Mouse (Mus musculus): ENCODE results near the gene Ndufs1.

Ndufs1 gene

GRCm38 (mm10) chr1:63176604-63177421 is at the start of gene Ndufs1, which contains the start of gene Eef1b2:
Ndufs1 (minus strand) TSS chr1:63176833.
Eef1b2 (plus strand) TSS chr1:63176825.
- peak; percentile 86 for DNase-seq (ENCODE audit: extremely low read depth, low read depth, low spot score)

DNA sequence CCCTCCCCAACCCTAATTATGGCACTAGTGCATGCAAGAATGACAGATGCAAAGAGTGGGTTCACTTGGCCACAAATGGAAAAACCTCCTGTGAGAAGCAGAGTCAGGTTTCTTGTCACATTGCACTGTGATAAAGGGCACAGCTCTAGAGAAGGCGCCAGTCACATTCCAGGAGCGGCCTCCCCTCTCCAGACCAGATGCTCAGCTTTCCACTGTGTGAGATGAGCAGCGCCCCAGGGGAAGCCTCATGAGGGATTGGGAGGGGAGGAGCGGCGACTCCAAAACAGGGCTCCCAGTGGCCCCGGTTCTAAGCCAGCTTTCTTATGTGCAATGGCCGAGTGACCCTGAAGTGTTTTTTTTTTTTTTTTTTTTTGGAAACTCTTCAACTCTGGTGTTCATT is 49.3 kb upstream of the Ndufs1 start:
- no peak for DNase-seq (ENCODE audit: extremely low read depth, low read depth, low spot score)

GRCm38 (mm10) chr1:63225009-63225408 is 48.4 kb upstream of the Ndufs1 start:
- no peak for DNase-seq (ENCODE audit: extremely low read depth, low read depth, low spot score)

GRCm38 (mm10) chr1:63219277-63219676 is 42.6 kb upstream of the Ndufs1 start:
- DNase-seq (ENCODE audit: extremely low read depth, low read depth, low spot score), result no peak

DNA sequence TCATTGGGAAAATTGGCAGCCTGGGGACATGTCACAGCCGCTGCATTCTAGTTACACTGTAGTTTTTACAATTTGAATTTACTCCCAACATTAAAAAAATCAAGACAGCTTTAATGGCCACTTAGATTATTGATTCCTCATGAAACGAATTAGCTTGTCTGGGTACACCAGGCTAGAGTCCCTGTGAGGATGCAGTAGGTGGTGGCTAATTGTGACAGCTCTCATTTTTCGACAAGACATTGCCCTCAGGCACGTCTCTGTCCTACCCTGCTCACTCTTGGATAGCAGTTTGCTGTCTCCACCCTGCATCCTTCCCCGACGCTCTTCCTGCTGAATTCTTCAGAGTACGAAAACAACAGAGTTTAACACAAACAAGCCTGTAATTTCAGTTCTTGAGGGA is 38.0 kb upstream of the Ndufs1 start:
- DNase-seq (ENCODE audit: extremely low read depth, low read depth, low spot score), result no peak

- no peak for DNase-seq (ENCODE audit: extremely low read depth, low read depth, low spot score)
Observed at GRCm38 (mm10) chr1:63214271-63214558, 37.6 kb upstream of the Ndufs1 start, which contains the start of gene Gpr1. Gpr1 (minus strand) TSS chr1:63214543.

GRCm38 (mm10) chr1:63213478-63214270 is 37.0 kb upstream of the Ndufs1 start:
- no peak for DNase-seq (ENCODE audit: extremely low read depth, low read depth, low spot score)

DNA sequence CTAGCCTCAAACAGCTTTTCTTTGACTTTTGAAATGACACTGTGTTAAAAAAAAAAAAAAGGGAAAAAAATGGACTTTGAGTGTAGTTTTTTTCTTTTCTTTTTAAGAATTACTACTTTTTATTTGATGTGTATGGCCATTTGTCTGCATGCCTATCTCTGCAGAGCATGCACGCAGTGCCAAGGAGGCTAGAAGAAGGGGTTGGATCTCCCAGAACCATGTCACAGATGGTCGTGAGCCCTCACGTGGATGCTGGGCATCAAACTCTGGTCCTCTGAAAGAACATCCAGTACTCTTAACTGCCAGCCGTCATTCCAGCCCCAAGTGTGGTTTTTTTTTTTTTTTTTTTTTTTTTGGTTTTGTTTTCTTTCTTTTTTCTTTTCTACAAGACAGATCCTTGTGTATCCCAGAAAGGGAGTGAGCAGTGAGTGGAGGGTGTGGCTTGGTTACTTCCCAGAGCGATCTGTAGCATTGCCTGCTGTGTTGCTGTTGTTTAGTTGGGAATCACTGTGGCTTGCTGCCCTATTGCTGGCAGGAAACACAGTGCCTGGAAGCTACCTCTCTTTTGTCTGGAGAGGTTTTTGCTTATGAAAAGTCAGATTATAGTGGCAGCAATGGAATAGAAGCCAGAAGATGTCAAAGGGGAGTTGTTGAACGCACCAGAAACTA is 33.4 kb upstream of the Ndufs1 start:
- no peak for DNase-seq (ENCODE audit: extremely low read depth, low read depth, low spot score)

DNA sequence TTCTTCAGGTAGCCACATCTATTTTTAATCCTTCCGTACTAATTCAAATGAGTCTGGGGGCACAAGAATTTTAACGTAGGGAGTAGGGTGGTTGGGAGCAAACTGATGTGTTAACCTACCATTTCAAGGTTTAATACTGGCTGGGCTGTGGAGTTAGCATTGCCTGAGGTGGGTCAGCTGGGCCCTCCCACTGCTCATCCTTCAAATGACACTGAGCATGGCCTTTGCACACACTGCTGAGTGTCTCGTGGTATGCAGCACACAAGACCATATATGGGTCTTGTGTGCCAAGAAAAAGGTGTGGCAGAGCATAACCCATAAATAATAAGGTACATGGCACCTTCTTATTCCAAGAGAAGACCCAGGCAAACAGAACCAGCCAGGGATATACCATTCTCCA is 31.0 kb upstream of the Ndufs1 start:
- DNase-seq (ENCODE audit: extremely low read depth, low read depth, low spot score), result no peak

- DNase-seq (ENCODE audit: extremely low read depth, low read depth, low spot score), result no peak
Observed at GRCm38 (mm10) chr1:63204660-63205394, 28.2 kb upstream of the Ndufs1 start.

DNA sequence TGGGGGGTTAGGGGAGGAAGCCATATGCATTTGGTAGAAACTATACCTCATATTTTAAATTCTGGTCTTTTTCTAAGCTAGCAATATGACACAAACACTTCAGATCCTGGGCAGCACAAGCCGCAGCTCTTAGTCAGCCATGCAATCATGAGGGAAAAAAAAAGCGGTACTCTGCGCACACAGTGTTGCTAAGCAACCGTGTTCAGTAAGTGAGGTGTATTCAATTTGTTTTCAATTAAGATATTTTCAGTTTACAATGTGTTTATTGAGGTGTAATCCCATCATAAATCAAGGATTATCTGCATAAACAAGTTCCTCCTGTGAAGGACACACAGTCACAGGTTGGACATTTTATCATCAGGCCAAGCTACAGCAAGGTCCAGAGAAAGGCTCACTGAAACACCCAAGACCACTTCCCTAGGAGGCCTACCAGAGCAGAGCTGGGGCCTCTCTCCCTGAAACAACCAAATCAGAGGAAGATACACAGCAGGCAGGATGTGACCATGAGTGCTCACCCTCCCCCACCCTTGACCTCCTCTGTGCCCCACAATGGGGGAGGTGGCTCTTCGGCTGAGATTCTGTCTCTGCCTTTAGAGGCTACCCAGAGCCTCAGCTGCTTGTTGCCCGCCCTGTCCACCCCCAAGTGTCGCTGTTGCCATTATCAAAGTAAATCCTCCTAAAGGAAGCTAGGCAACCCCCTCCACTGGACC is 27.5 kb upstream of the Ndufs1 start:
- DNase-seq (ENCODE audit: extremely low read depth, low read depth, low spot score), result no peak

DNA sequence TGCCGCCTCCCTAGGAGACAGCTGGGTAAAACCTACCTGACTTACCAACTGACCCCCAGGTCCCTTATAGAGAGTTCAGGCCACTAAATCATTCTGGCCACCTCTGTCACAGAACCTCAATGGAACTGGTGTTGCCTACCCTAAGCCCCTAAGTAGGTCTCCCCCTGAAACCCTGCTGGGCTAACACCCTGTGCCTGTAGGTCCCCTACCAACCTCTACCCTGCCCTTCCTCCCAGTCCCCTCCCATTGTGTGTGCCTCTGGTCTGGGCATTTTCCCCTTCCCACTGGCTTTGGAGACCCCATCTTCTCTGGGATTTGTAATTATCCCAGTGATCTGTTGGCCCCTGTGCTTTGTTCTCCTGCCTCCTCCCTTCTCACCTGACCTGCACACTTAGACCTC is 26.8 kb upstream of the Ndufs1 start:
- no peak for DNase-seq (ENCODE audit: extremely low read depth, low read depth, low spot score)

DNA sequence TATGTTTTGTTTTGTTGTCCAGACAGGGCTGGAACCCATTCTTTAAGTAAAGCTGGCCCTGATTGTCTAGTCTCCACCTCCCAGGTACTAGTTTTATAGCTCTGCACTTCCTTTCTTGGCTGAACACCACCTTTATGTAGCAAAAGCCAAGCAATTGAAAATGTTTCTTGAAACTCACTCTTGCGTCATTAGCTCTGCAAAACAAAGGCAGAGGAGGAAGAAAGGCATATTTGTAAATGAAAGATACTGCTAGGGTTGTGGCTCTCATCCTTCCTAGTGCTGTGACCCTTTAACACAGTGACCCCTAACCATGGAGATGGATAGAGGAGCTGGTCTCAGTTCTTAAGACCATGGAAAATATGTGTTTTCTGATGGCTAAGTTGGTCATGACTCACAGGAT is 25.0 kb upstream of the Ndufs1 start:
- no peak for DNase-seq (ENCODE audit: extremely low read depth, low read depth, low spot score)

DNA sequence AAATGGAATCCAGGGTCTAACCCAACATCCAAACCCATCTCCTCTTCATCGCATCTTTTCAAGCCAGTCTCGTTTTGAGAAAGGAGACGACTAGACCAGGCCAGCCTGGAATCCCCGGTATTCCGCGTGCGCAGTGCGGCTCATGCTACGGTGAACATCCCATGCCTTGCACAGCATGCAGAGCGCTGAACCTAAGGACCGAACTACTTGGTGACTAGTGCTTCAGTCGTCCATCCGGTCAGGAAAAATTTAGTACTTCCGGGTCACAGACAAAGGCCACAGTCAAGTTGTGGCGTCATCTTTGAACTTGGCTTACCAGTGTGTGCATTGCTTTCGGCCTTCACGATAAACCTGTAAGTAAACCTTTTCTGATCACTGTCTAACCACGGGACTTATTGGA is 23.7 kb upstream of the Ndufs1 start:
- DNase-seq (ENCODE audit: extremely low read depth, low read depth, low spot score), result no peak

GRCm38 (mm10) chr1:63199387-63199786 is 22.8 kb upstream of the Ndufs1 start:
- DNase-seq (ENCODE audit: extremely low read depth, low read depth, low spot score), result no peak

GRCm38 (mm10) chr1:63195848-63196512 is 19.3 kb upstream of the Ndufs1 start:
- DNase-seq (ENCODE audit: extremely low read depth, low read depth, low spot score), result no peak

GRCm38 (mm10) chr1:63192306-63193065 is 15.9 kb upstream of the Ndufs1 start:
- DNase-seq (ENCODE audit: extremely low read depth, low read depth, low spot score), result no peak

- no peak for DNase-seq (ENCODE audit: extremely low read depth, low read depth, low spot score)
Observed at GRCm38 (mm10) chr1:63190851-63191250, 14.2 kb upstream of the Ndufs1 start.

DNA sequence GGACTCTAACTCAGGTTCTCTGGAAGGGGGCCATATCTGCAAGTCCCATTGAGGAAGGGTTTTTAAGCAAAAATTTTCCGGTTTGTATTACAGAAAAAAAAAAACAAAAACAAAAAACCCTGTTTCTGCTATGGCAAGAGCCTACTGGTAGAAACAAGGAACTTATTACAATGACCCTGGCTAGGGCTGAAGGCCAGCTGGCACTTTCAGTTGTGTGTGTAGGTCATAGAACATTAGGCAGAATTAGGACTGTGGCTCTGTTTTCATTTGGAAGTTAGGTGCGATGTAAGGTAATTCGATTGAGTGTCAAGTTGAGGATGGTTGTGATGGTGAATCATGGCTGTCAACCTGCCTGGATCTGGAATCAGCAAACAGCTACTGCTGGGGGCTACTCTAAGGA is 11.9 kb upstream of the Ndufs1 start:
- no peak for DNase-seq (ENCODE audit: extremely low read depth, low read depth, low spot score)

Measured in fat pad, adult 2 months (tissue).